Comparison of ENCODE assay signal across 9 mouse cellular contexts in the genomic region with DNA sequence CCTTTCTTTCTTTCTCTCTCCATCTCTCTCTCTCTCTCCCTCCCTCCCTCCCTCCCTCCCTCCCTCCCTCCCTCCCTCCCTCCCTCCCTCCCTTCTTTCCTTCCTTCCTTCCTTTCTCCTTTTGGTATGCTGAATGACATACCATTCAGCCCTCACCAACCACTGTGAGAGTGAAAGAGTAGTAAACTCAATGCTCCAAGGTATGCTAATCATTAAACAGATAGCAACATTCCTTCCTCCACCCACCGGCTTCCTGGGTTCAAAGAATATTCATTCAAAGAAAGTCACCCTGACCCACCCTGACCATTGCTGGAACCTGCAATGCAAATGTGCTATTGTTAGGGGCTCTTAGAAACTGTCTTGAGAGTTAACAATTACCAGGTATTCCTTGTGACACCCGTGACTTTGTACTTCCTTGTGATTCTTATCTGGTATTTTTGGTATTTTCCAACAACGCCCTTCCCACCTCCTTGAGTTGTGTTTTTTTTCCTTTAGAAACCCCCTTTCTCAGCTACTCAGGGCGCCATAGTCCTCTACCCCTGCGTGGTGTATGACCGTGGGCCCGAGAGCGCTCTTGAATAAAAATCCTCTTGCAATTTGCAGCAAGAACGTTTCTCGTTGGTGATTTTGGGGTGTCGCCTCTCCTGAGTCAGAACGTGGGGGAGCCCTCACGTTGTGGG. TPM values are rescaled to one million over a fixed set of nuclear protein-coding genes. Genes with fewer than 3 reads are reported as not detected.
DNase-seq lines count a peak whose midpoint lies in the region; ATAC-seq and TF ChIP-seq lines count a peak whose summit lies in the region.
"Not testable (repeated sequence)": the region's sequence is repeated elsewhere in the genome, so short reads cannot be mapped to it uniquely, and the experiment has no call there.
"Had no signal": no experiment of that assay in that cellular context is flagged by ENCODE, and none has a peak within 500 bp of the region (broad histone marks: within the 10 kb centered on the region; RNA-seq: fewer than 3 reads in every experiment).

No protein-coding gene starts in this region.

- not testable (repeated sequence) for TF ChIP-seq EP300 in ES-Bruce4 (IDR thresholded peaks at IDR 0.05; ENCODE audit: insufficient read depth, low read depth, low read length)

- not testable (repeated sequence) for H3K9me3 ChIP-seq in ES-Bruce4 (replicated peaks; ENCODE audit: control insufficient read depth, insufficient read depth, low read length, poor library complexity, severe bottlenecking); intestine, embryonic 16.5 days (ENCODE audit: control insufficient read depth, low read length)

- H3K4me3 ChIP-seq in ES-Bruce4 (ENCODE audit: low read depth, low read length); intestine, embryonic 16.5 days (ENCODE audit: low read length); kidney, adult 2 months (ENCODE audit: insufficient read depth, low read depth, low read length): not testable (repeated sequence)

- H3K27me3 ChIP-seq in ES-Bruce4 (ENCODE audit: control insufficient read depth, insufficient read depth, low read length, poor library complexity, severe bottlenecking); intestine, embryonic 16.5 days (replicated peaks; ENCODE audit: control insufficient read depth, insufficient read depth, low read length); kidney, adult 2 months (replicated peaks; ENCODE audit: control insufficient read depth, insufficient read depth, low read length): not testable (repeated sequence)

- DNase-seq in R1 (ENCODE audit: low read depth, low spot score) = peak; percentile 81
- peak; percentile 30 for DNase-seq in ZHBTc4 (ENCODE audit: low read depth, low spot score)
- DNase-seq in heart, adult 11 months = peak; percentile 58
- DNase-seq in kidney, adult 2 months = peak; percentile 7
- peak; percentile 5 for DNase-seq in kidney, postnatal 14 days
- DNase-seq in yolk sac, embryonic 10.5 days (ENCODE audit: low spot score) = peak; percentile 63

- not testable (repeated sequence) for H3K9ac ChIP-seq in ES-Bruce4 (ENCODE audit: low read depth, poor library complexity, severe bottlenecking); intestine, embryonic 16.5 days (ENCODE audit: low read depth, low read length)

- 0 out of 2 replicates have a peak, but pooled peaks have one; percentile 49 for ATAC-seq in intestine, embryonic 16.5 days

- not testable (repeated sequence) for TF ChIP-seq POLR2A in ES-Bruce4 (IDR thresholded peaks at IDR 0.05; ENCODE audit: insufficient read depth, low read length); kidney, adult 2 months (IDR thresholded peaks at IDR 0.05; ENCODE audit: low read depth, low read length)

- not testable (repeated sequence) for TF ChIP-seq CTCF in ES-Bruce4 (IDR thresholded peaks at IDR 0.05; ENCODE audit: low read depth, low read length); kidney, adult 2 months (conservative IDR thresholded peaks at IDR 0.05; ENCODE audit: insufficient read depth, insufficient read length, low read depth, low read length)

- H3K4me1 ChIP-seq in ES-Bruce4 (ENCODE audit: control insufficient read depth, insufficient read depth, low read length); intestine, embryonic 16.5 days (ENCODE audit: control insufficient read depth, insufficient read depth, low read length); kidney, adult 2 months (ENCODE audit: control insufficient read depth, insufficient read depth, low read length): not testable (repeated sequence)

- H3K27ac ChIP-seq in ES-Bruce4 (ENCODE audit: insufficient read depth, low read length) = peak overlapping the region; percentile 25; the same call in 1 of the 2 replicates
- not testable (repeated sequence) for H3K27ac ChIP-seq in intestine, embryonic 16.5 days (ENCODE audit: low read length); kidney, adult 2 months (ENCODE audit: insufficient read depth, low read depth, low read length)

- WGBS in intestine, embryonic 16.5 days = 73% methylated on average over 13 of the region's 13 CpGs
- 80% methylated on average over 13 of the region's 13 CpGs for WGBS in kidney, adult 2 months

- not testable (repeated sequence) for H3K36me3 ChIP-seq in ES-Bruce4 (ENCODE audit: control insufficient read depth, insufficient read depth, low read length, poor library complexity, severe bottlenecking); intestine, embryonic 16.5 days (ENCODE audit: control insufficient read depth, insufficient read depth, low read length); kidney, adult 2 months (ENCODE audit: control insufficient read depth, insufficient read depth, low read length)

- not testable (repeated sequence) for H3K4me2 ChIP-seq in intestine, embryonic 16.5 days (ENCODE audit: low read depth, low read length)

RNA-seq across cellular contexts. Expression of a gene that starts 26.0 kb away (rescaled TPM):
- polyA plus RNA-seq in ES-Bruce4 (2011; ENCODE audit: insufficient read depth, insufficient read length, low read depth, missing spikeins) = 115 and 117 TPM in 2 replicates
- 122 and 132 TPM in 2 replicates for polyA plus RNA-seq in intestine, embryonic 16.5 days (2015; fragmentation: Nextera tagmentation; extraction: Ambion mirVana)
- polyA plus RNA-seq in kidney, adult 2 months (2012; rRNA removed) = 29.7 and 31.1 TPM in 2 replicates

RNA-seq across cellular contexts. Expression of a gene that starts 45.5 kb away (rescaled TPM):
- polyA plus RNA-seq in ES-Bruce4 (2011; ENCODE audit: insufficient read depth, insufficient read length, low read depth, missing spikeins) = 41.4 and 41.5 TPM in 2 replicates
- 124 and 132 TPM in 2 replicates for polyA plus RNA-seq in intestine, embryonic 16.5 days (2015; fragmentation: Nextera tagmentation; extraction: Ambion mirVana)
- polyA plus RNA-seq in kidney, adult 2 months (2012; rRNA removed) = 36.0 and 38.2 TPM in 2 replicates

RNA-seq across cellular contexts. Expression of a gene that starts 54.2 kb away (rescaled TPM):
- 17.7 and 25.2 TPM in 2 replicates for polyA plus RNA-seq in ES-Bruce4 (2011; ENCODE audit: insufficient read depth, insufficient read length, low read depth, missing spikeins)
- 102 and 143 TPM in 2 replicates for polyA plus RNA-seq in intestine, embryonic 16.5 days (2015; fragmentation: Nextera tagmentation; extraction: Ambion mirVana)
- polyA plus RNA-seq in kidney, adult 2 months (2012; rRNA removed) = 50.2 and 51.9 TPM in 2 replicates
- polyA plus RNA-seq: G1E had no signal

Comparison
In these comparisons a context has a peak if more than half of its experiments do, and no peak if none do; other contexts are left out.
1. DNase-seq: peak in every context shown above with its lines; median percentile 81 in R1; 63 in yolk sac, embryonic 10.5 days; 58 in heart, adult 11 months; 30 in ZHBTc4; 7 in kidney, adult 2 months; 5 in kidney, postnatal 14 days.